Mouse (Mus musculus) ES-Bruce4 (cell line): ENCODE measurements around the gene Tex52. TPM values are rescaled to one million over a fixed set of nuclear protein-coding genes. Genes with fewer than 3 reads are reported as not detected.
"Not testable (repeated sequence)": the region's sequence is repeated elsewhere in the genome, so short reads cannot be mapped to it uniquely, and the experiment has no call there.

Source experiments
- H3K27ac ChIP-seq: 2 replicates; pipeline ENCODE4 v1.5.1; 2012; ENCODE audit warnings: low read length, inconsistent platforms; ENCODE audit not compliant: insufficient read depth
- H3K27me3 ChIP-seq: 2 replicates; pipeline ENCODE4 v1.6.1; 2012; ENCODE audit warnings: mild to moderate bottlenecking, low read length, inconsistent platforms; ENCODE audit not compliant: control insufficient read depth, poor library complexity, insufficient read depth, severe bottlenecking
- H3K36me3 ChIP-seq: 2 replicates; pipeline ENCODE4 v1.6.1; 2012; ENCODE audit warnings: inconsistent platforms, mild to moderate bottlenecking, low read length, moderate library complexity; ENCODE audit not compliant: control insufficient read depth, poor library complexity, insufficient read depth, severe bottlenecking
- H3K4me1 ChIP-seq: one replicate; pipeline ENCODE4 v1.8.1; 2011; ENCODE audit warnings: low read length; ENCODE audit not compliant: control insufficient read depth, insufficient read depth
- H3K4me3 ChIP-seq: 2 replicates; pipeline ENCODE4 v1.5.1; 2011; ENCODE audit warnings: low read depth, mild to moderate bottlenecking, low read length
- H3K9ac ChIP-seq: 2 replicates; pipeline ENCODE4 v1.6.1; 2012; ENCODE audit warnings: low read depth, mild to moderate bottlenecking, inconsistent platforms; ENCODE audit not compliant: poor library complexity, severe bottlenecking
- H3K9me3 ChIP-seq: replicated peaks from 2 replicates; pipeline ENCODE4 v1.6.1; 2012; ENCODE audit warnings: mild to moderate bottlenecking, low read length, inconsistent platforms; ENCODE audit not compliant: control insufficient read depth, poor library complexity, insufficient read depth, severe bottlenecking
- CTCF ChIP-seq: IDR thresholded peaks from one replicate; pipeline ENCODE4 v1.8.1; 2011; ENCODE audit warnings: low read depth, low read length
- EP300 ChIP-seq: IDR thresholded peaks from 2 replicates; pipeline ENCODE4 v1.6.1; 2011; ENCODE audit warnings: low read depth, low read length; ENCODE audit not compliant: insufficient read depth
- POLR2A ChIP-seq: IDR thresholded peaks from one replicate; pipeline ENCODE4 v1.8.1; 2011; ENCODE audit warnings: low read length; ENCODE audit not compliant: insufficient read depth
- polyA plus RNA-seq: library from polyadenylated mRNA; stranded (reverse); fragments of >200 nt; gene quantifications from 2 replicates; pipeline ENCODE4 v1.2.4, GENCODE M21; 2011; ENCODE audit warnings: low read depth; ENCODE audit not compliant: missing spikeins, insufficient read depth, insufficient read length

The Tex52 gene
- polyA plus RNA-seq, 1 experiment = not detected

- no peak overlapping the region for H3K9ac ChIP-seq
- no peaks in the 10 kb centered on the region for H3K27me3 ChIP-seq
- no peak overlapping the region for H3K4me3 ChIP-seq
- H3K4me1 ChIP-seq = no peaks in the 10 kb centered on the region
- H3K9me3 ChIP-seq = no peaks in the 10 kb centered on the region
- no peak overlapping the region for H3K27ac ChIP-seq
- H3K36me3 ChIP-seq = peaks cover 77% of the 10 kb centered on the region
- no peak for TF ChIP-seq CTCF
- no peak for TF ChIP-seq EP300
- TF ChIP-seq POLR2A = no peak
Measured at GRCm38 (mm10) chr6:128370040-128370439, 5.2 kb upstream of the Tex52 start.

GRCm38 (mm10) chr6:128376371-128377085 is 1.3 kb downstream of the Tex52 start:
- TF ChIP-seq POLR2A (no peak), EP300 (no peak), CTCF (no peak)
- H3K4me1 ChIP-seq = peaks cover 2% of the 10 kb centered on the region
- H3K9ac ChIP-seq = no peak overlapping the region
- no peaks in the 10 kb centered on the region for H3K27me3 ChIP-seq
- no peak overlapping the region for H3K4me3 ChIP-seq
- H3K9me3 ChIP-seq = no peaks in the 10 kb centered on the region
- no peak overlapping the region for H3K27ac ChIP-seq
- peaks cover 26% of the 10 kb centered on the region for H3K36me3 ChIP-seq

GRCm38 (mm10) chr6:128379636-128380035 is 4.4 kb downstream of the Tex52 start:
- Histone ChIP-seq H3K9ac (no peak overlapping the region), H3K27me3 (no peaks in the 10 kb centered on the region), H3K9me3 (no peaks in the 10 kb centered on the region), H3K4me3 (no peak overlapping the region), H3K36me3 (no peaks in the 10 kb centered on the region), H3K4me1 (peaks cover 2% of the 10 kb centered on the region), H3K27ac (no peak overlapping the region)
- no peak for TF ChIP-seq CTCF
- TF ChIP-seq EP300 = no peak

GRCm38 (mm10) chr6:128380594-128381167 is 5.4 kb downstream of the Tex52 start:
- H3K9ac ChIP-seq, H3K4me3 ChIP-seq, H3K36me3 ChIP-seq: not testable (repeated sequence)

GRCm38 (mm10) chr6:128381254-128381653 is 6.0 kb downstream of the Tex52 start:
- Histone ChIP-seq H3K4me3 (no peak overlapping the region), H3K27ac (no peak overlapping the region), H3K9ac (no peak overlapping the region), H3K36me3 (no peaks in the 10 kb centered on the region), H3K4me1 (peaks cover 2% of the 10 kb centered on the region), H3K27me3 (no peaks in the 10 kb centered on the region), H3K9me3 (no peaks in the 10 kb centered on the region)
- TF ChIP-seq CTCF = no peak
- no peak for TF ChIP-seq EP300
- no peak for TF ChIP-seq POLR2A

More at GRCm38 (mm10) chr6:128380594-128381167, 5.4 kb downstream of the Tex52 start:
- H3K9me3 ChIP-seq, H3K27me3 ChIP-seq, H3K4me1 ChIP-seq, H3K27ac ChIP-seq: not testable (repeated sequence)

GRCm38 (mm10) chr6:128383752-128384151 is 8.5 kb downstream of the Tex52 start:
- Histone ChIP-seq H3K9me3 (no peaks in the 10 kb centered on the region), H3K27me3 (no peaks in the 10 kb centered on the region), H3K4me1 (peaks cover 2% of the 10 kb centered on the region), H3K9ac (no peak overlapping the region), H3K27ac (no peak overlapping the region), H3K36me3 (no peaks in the 10 kb centered on the region), H3K4me3 (no peak overlapping the region)
- TF ChIP-seq POLR2A (no peak), CTCF (no peak), EP300 (no peak)
